Mouse (Mus musculus) C2C12 (cell line): Measurements from ENCODE around the gene Gskip. TPM values are rescaled to one million over a fixed set of nuclear protein-coding genes. Genes with fewer than 3 reads are reported as not detected.

Experiments used
- H3K27me3 ChIP-seq: one replicate; pipeline ENCODE4 v1.6.1; 2011; ENCODE audit not compliant: control insufficient read depth, insufficient read depth, insufficient read length
- H3K36me3 ChIP-seq: one replicate; pipeline ENCODE4 v1.6.1; 2011; ENCODE audit not compliant: control insufficient read depth, insufficient read depth
- H3K4me3 ChIP-seq: one replicate; pipeline ENCODE4 v1.5.1; 2011; ENCODE audit warnings: mild to moderate bottlenecking, control low read depth; ENCODE audit not compliant: poor library complexity, insufficient read depth, severe bottlenecking
- H3K79me2 ChIP-seq: one replicate; pipeline ENCODE4 v1.6.1; 2011; ENCODE audit not compliant: control insufficient read depth, insufficient read depth
- H3K79me3 ChIP-seq: one replicate; pipeline ENCODE4 v1.6.1; 2011; ENCODE audit warnings: low read depth, control low read depth
- H3ac ChIP-seq: one replicate; pipeline ENCODE3; 2011; ENCODE audit warnings: low read depth; ENCODE audit not compliant: control insufficient read depth, insufficient read length
- CEBPB ChIP-seq: IDR thresholded peaks from one replicate; pipeline ENCODE4 v1.6.1; 2011; ENCODE audit warnings: low read depth, mild to moderate bottlenecking, control low read depth, moderate library complexity
- CTCF ChIP-seq: IDR thresholded peaks from one replicate; pipeline ENCODE4 v1.5.1; 2011; ENCODE audit not compliant: control insufficient read depth, insufficient read depth, insufficient read length
- FOSL1 ChIP-seq: IDR thresholded peaks from one replicate; pipeline ENCODE4 v1.8.0; 2011; ENCODE audit warnings: mild to moderate bottlenecking, low read length; ENCODE audit not compliant: poor library complexity, insufficient read depth, severe bottlenecking
- MAX ChIP-seq: IDR thresholded peaks from one replicate; pipeline ENCODE4 v1.6.1; 2011; ENCODE audit warnings: mild to moderate bottlenecking, control low read depth
- MYOD1 ChIP-seq: IDR thresholded peaks from one replicate; pipeline ENCODE4 v1.6.1; 2011; ENCODE audit warnings: low read depth; ENCODE audit not compliant: control insufficient read depth, insufficient read length
- MYOG ChIP-seq: IDR thresholded peaks from one replicate; pipeline ENCODE4 v1.6.1; 2011; ENCODE audit not compliant: control insufficient read depth, insufficient read length; ENCODE audit errors: extremely low read depth
- USF1 ChIP-seq: IDR thresholded peaks from one replicate; pipeline ENCODE4 v1.6.1; 2011; ENCODE audit warnings: low read depth, mild to moderate bottlenecking, control low read depth, moderate library complexity
- polyA plus RNA-seq: library from polyadenylated mRNA; unstranded; fragments of >200 nt; fragmentation: generic; extraction: Trizol; gene quantifications from one replicate; pipeline ENCODE4 v1.2.1, GENCODE M21; 2012; ENCODE audit warnings: missing spikeins

Gskip gene
- polyA plus RNA-seq, 1 experiment, result 15.8 TPM

GRCm38 (mm10) chr12:105676274-105676673 is 8.4 kb upstream of the Gskip start:
- no peak overlapping the region for H3ac ChIP-seq
- peaks cover 55% of the 10 kb centered on the region for H3K79me2 ChIP-seq
- no peaks in the 10 kb centered on the region for H3K27me3 ChIP-seq
- H3K36me3 ChIP-seq, result peaks cover 32% of the 10 kb centered on the region
- H3K79me3 ChIP-seq, result peaks cover 35% of the 10 kb centered on the region
- TF ChIP-seq MYOG (no peak), USF1 (no peak), FOSL1 (no peak), MAX (no peak), CTCF (no peak), CEBPB (no peak), MYOD1 (no peak)
- H3K4me3 ChIP-seq, result no peak overlapping the region

GRCm38 (mm10) chr12:105678211-105678610 is 6.4 kb upstream of the Gskip start:
- Histone ChIP-seq H3K79me2 (peaks cover 74% of the 10 kb centered on the region), H3K79me3 (peaks cover 52% of the 10 kb centered on the region), H3K36me3 (peaks cover 28% of the 10 kb centered on the region), H3K4me3 (no peak overlapping the region), H3K27me3 (no peaks in the 10 kb centered on the region), H3ac (no peak overlapping the region)
- TF ChIP-seq CTCF, result no peak
- no peak for TF ChIP-seq MYOG
- no peak for TF ChIP-seq FOSL1
- no peak for TF ChIP-seq CEBPB
- no peak for TF ChIP-seq USF1
- TF ChIP-seq MYOD1, result no peak
- TF ChIP-seq MAX, result no peak

GRCm38 (mm10) chr12:105678762-105679161 is 5.9 kb upstream of the Gskip start:
- Histone ChIP-seq H3K79me2 (peaks cover 80% of the 10 kb centered on the region), H3ac (no peak overlapping the region), H3K27me3 (no peaks in the 10 kb centered on the region), H3K36me3 (peaks cover 23% of the 10 kb centered on the region), H3K4me3 (no peak overlapping the region), H3K79me3 (peaks cover 56% of the 10 kb centered on the region)
- TF ChIP-seq MYOD1, result no peak

GRCm38 (mm10) chr12:105685001-105685691 is 517 bp downstream of the Gskip start, which contains the start of gene Atg2b:
TSS of gene Atg2b (minus strand) at chr12:105685211.
- Histone ChIP-seq H3K4me3 (peak within 1 kb of the TSS; percentile 90), H3K27me3 (no peaks in the 10 kb centered on the region), H3ac (peak within 1 kb of the TSS; percentile 89), H3K79me2 (peaks cover 89% of the 10 kb centered on the region), H3K79me3 (peaks cover 49% of the 10 kb centered on the region), H3K36me3 (peaks cover 10% of the 10 kb centered on the region)
- peak; percentile 36 for TF ChIP-seq MAX
- no peak for TF ChIP-seq CTCF

- Histone ChIP-seq H3K79me3 (peaks cover 40% of the 10 kb centered on the region), H3K79me2 (peaks cover 75% of the 10 kb centered on the region), H3ac (no peak overlapping the region), H3K4me3 (no peak overlapping the region), H3K36me3 (peaks cover 10% of the 10 kb centered on the region), H3K27me3 (no peaks in the 10 kb centered on the region)
- no peak for TF ChIP-seq MAX
Observed at GRCm38 (mm10) chr12:105686791-105687190, 2.2 kb downstream of the Gskip start.

- H3K79me3 ChIP-seq, result peaks cover 35% of the 10 kb centered on the region
- H3K27me3 ChIP-seq, result no peaks in the 10 kb centered on the region
- no peak for TF ChIP-seq USF1
- H3K36me3 ChIP-seq, result peaks cover 10% of the 10 kb centered on the region
- H3K79me2 ChIP-seq, result peaks cover 68% of the 10 kb centered on the region
- no peak overlapping the region for H3ac ChIP-seq
- H3K4me3 ChIP-seq, result no peak overlapping the region
Observed at GRCm38 (mm10) chr12:105687416-105687815, 2.8 kb downstream of the Gskip start.
